Mouse (Mus musculus): ENCODE measurements at regions not wholly inside any gene's neighbourhood (a gene's known extent, or its start where the extent isn't known, plus 50 kb on each side); places are given as distances from the start of the nearest gene placed in this dataset.

GRCm38 (mm10) chr6:99978164-99978746, 252.1 kb upstream of the Prok2 start:
- no peak for DNase-seq

- no peak for DNase-seq
These were observed 250.0 kb upstream of the Prok2 start for GRCm38 (mm10) chr6:99976144-99976543.

GRCm38 (mm10) chr6:99975486-99975885, 249.3 kb upstream of the Prok2 start:
- DNase-seq = no peak

- DNase-seq = no peak
These were observed 248.3 kb upstream of the Prok2 start for GRCm38 (mm10) chr6:99974464-99974863.

GRCm38 (mm10) chr6:99971376-99971775, 245.2 kb upstream of the Prok2 start:
- no peak for DNase-seq

GRCm38 (mm10) chr6:99968889-99969288, 242.7 kb upstream of the Prok2 start:
- no peak for DNase-seq

- DNase-seq = no peak
These were observed 241.3 kb upstream of the Prok2 start for GRCm38 (mm10) chr6:99967465-99967864.

- no peak for DNase-seq
These were observed 238.3 kb upstream of the Prok2 start for GRCm38 (mm10) chr6:99964540-99964939.

- no peak for DNase-seq
These were observed 237.8 kb upstream of the Prok2 start for GRCm38 (mm10) chr6:99964007-99964406.

- DNase-seq = no peak
These were observed 233.2 kb upstream of the Prok2 start for GRCm38 (mm10) chr6:99959371-99959770.

GRCm38 (mm10) chr6:99954832-99955830, 228.9 kb upstream of the Prok2 start:
- no peak for DNase-seq

- DNase-seq = no peak
These were observed 228.0 kb upstream of the Prok2 start for GRCm38 (mm10) chr6:99953980-99954776.

- no peak for DNase-seq
These were observed 224.6 kb upstream of the Prok2 start for GRCm38 (mm10) chr6:99950811-99951210.

GRCm38 (mm10) chr6:99946917-99947316, 220.7 kb upstream of the Prok2 start:
- DNase-seq = no peak

- DNase-seq = no peak
These were observed 220.3 kb upstream of the Prok2 start for GRCm38 (mm10) chr6:99946481-99946880.

GRCm38 (mm10) chr6:99945691-99946090, 219.5 kb upstream of the Prok2 start:
- no peak for DNase-seq

GRCm38 (mm10) chr6:99942958-99943357, 216.8 kb upstream of the Prok2 start:
- DNase-seq = no peak

GRCm38 (mm10) chr6:99940118-99940517, 213.9 kb upstream of the Prok2 start:
- no peak for DNase-seq

- no peak for DNase-seq
These were observed 213.2 kb upstream of the Prok2 start for GRCm38 (mm10) chr6:99939382-99939781.

- no peak for DNase-seq
These were observed 212.8 kb upstream of the Prok2 start for GRCm38 (mm10) chr6:99938949-99939348.

GRCm38 (mm10) chr6:99936716-99937115, 210.5 kb upstream of the Prok2 start:
- no peak for DNase-seq

- no peak for DNase-seq
These were observed 209.2 kb upstream of the Prok2 start for GRCm38 (mm10) chr6:99935373-99935772.

- no peak for DNase-seq
These were observed 208.2 kb upstream of the Prok2 start for GRCm38 (mm10) chr6:99934394-99934793.
